ENCODE assay signal across 20 mouse cellular contexts in genomic region chr17:45797121-45797520, GRCm38 (mm10).
"Had no signal": no experiment of that assay in that cellular context is flagged by ENCODE, and none has a peak within 500 bp of the region (broad histone marks: within the 10 kb centered on the region; RNA-seq: fewer than 3 reads in every experiment).

No protein-coding gene starts in this region.

- H3K36me3 ChIP-seq: limb, embryonic 12.5 days; limb, embryonic 15.5 days; lung, embryonic 15.5 days; midbrain, embryonic 10.5 days; midbrain, embryonic 13.5 days; neural tube, embryonic 13.5 days had no signal

- ATAC-seq: liver, postnatal 0 days; midbrain, embryonic 13.5 days; midbrain, embryonic 16.5 days had no signal

- H3K4me1 ChIP-seq: limb, embryonic 12.5 days; midbrain, embryonic 10.5 days; midbrain, embryonic 13.5 days; neural tube, embryonic 13.5 days had no signal

- H3K9ac ChIP-seq: limb, embryonic 12.5 days; limb, embryonic 15.5 days; liver, embryonic 14.5 days; liver, postnatal 0 days; lung, embryonic 15.5 days; midbrain, embryonic 13.5 days; neural tube, embryonic 13.5 days had no signal

- DNase-seq: kidney, adult 2 months; kidney, postnatal 14 days; kidney, postnatal 4 days; left cerebral cortex, postnatal 4 days; liver, postnatal 0 days; lung, postnatal 10 days; lung, postnatal 36 days; thymus, adult 18-20 months; thymus, postnatal 36 days had no signal

- H3K4me3 ChIP-seq: limb, embryonic 12.5 days; limb, embryonic 15.5 days; lung, embryonic 15.5 days; megakaryocyte, embryonic 14.5 days; midbrain, embryonic 10.5 days; midbrain, embryonic 13.5 days; myocyte; neural tube, embryonic 13.5 days had no signal

- H3K4me2 ChIP-seq: limb, embryonic 12.5 days; limb, embryonic 15.5 days; liver, embryonic 11.5 days; lung, embryonic 15.5 days; midbrain, embryonic 13.5 days; neural tube, embryonic 13.5 days had no signal

- H3K9me3 ChIP-seq: limb, embryonic 15.5 days; lung, embryonic 15.5 days; midbrain, embryonic 13.5 days; neural tube, embryonic 13.5 days had no signal

- H3K27me3 ChIP-seq: limb, embryonic 12.5 days; limb, embryonic 15.5 days; lung, embryonic 15.5 days; midbrain, embryonic 13.5 days; neural tube, embryonic 13.5 days had no signal

- H3K27ac ChIP-seq: limb, embryonic 12.5 days; limb, embryonic 15.5 days; liver, embryonic 14.5 days; lung, embryonic 15.5 days; midbrain, embryonic 10.5 days; midbrain, embryonic 13.5 days; neural tube, embryonic 13.5 days had no signal
